Mouse (Mus musculus): ENCODE measurements at regions not wholly inside any gene's neighbourhood (a gene's known extent, or its start where the extent isn't known, plus 50 kb on each side); places are given as distances from the start of the nearest gene placed in this dataset.

GRCm38 (mm10) chr17:45823501-45823900 lies 89.9 kb upstream of the 1600014C23Rik start:
- H3K36me3 ChIP-seq (replicated peaks; ENCODE audit: control insufficient read depth, insufficient read depth, low read length), result no peaks in the 10 kb centered on the region
- H3K4me2 ChIP-seq (ENCODE audit: low read depth, low read length), result no peak overlapping the region
- H3K4me3 ChIP-seq (ENCODE audit: low read depth, low read length), result no peak overlapping the region
- no peaks in the 10 kb centered on the region for H3K9me3 ChIP-seq (replicated peaks; ENCODE audit: control insufficient read depth, low read length)
- ATAC-seq (ENCODE audit: insufficient read depth, low read depth) (no peak), DNase-seq (ENCODE audit: low spot score) (no peak)
- no peaks in the 10 kb centered on the region for H3K4me1 ChIP-seq (ENCODE audit: control insufficient read depth, insufficient read depth)
- no peaks in the 10 kb centered on the region for H3K27me3 ChIP-seq (ENCODE audit: control insufficient read depth, insufficient read depth, low read length)
- H3K27ac ChIP-seq (ENCODE audit: low read depth), result no peak overlapping the region
- WGBS, result 81% methylated on average over 5 of the region's 5 CpGs
- H3K9ac ChIP-seq (replicated peaks; ENCODE audit: low read depth, low read length), result no peak overlapping the region
- no peak for TF ChIP-seq EP300 (IDR thresholded peaks at IDR 0.05; ENCODE audit: low read depth)
- no peak for TF ChIP-seq CTCF (IDR thresholded peaks at IDR 0.05; ENCODE audit: low read depth)

GRCm38 (mm10) chr17:45822427-45822826 lies 88.8 kb upstream of the 1600014C23Rik start:
- Histone ChIP-seq H3K4me1 (ENCODE audit: control insufficient read depth, insufficient read depth) (no peaks in the 10 kb centered on the region), H3K9me3 (replicated peaks; ENCODE audit: control insufficient read depth, low read length) (no peaks in the 10 kb centered on the region), H3K4me3 (ENCODE audit: low read depth, low read length) (no peak overlapping the region), H3K4me2 (ENCODE audit: low read depth, low read length) (no peak overlapping the region), H3K27me3 (ENCODE audit: control insufficient read depth, insufficient read depth, low read length) (no peaks in the 10 kb centered on the region), H3K36me3 (replicated peaks; ENCODE audit: control insufficient read depth, insufficient read depth, low read length) (no peaks in the 10 kb centered on the region), H3K27ac (ENCODE audit: low read depth) (no peak overlapping the region), H3K9ac (replicated peaks; ENCODE audit: low read depth, low read length) (no peak overlapping the region)
- no peak for ATAC-seq (ENCODE audit: insufficient read depth, low read depth)
- TF ChIP-seq EP300 (IDR thresholded peaks at IDR 0.05; ENCODE audit: low read depth) (no peak), CTCF (IDR thresholded peaks at IDR 0.05; ENCODE audit: low read depth) (no peak)
- no peak for DNase-seq (ENCODE audit: low spot score)
- WGBS, result 85% methylated on average over 17 of the region's 17 CpGs

DNA sequence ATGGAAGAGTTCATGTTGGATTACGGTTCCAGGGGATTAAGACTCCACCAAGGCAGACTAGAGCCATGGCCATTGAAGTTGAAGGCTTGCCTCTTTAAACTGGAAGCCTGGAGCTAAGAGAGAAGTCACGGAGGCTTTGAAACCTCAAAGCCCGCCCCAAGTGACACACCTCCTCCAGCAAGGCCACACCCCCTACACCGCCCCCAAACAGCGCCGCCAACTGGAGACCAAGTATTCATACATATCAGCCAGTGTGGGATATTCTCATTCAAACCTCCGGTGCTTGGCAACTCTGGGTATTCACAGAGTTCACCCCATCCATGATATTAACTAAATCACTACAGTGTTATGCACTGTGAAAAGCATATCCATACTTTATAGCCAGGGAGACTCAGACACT lies 87.7 kb upstream of the 1600014C23Rik start:
- no peak overlapping the region for H3K9ac ChIP-seq (replicated peaks; ENCODE audit: low read depth, low read length)
- no peak for DNase-seq (ENCODE audit: low spot score)
- no peaks in the 10 kb centered on the region for H3K27me3 ChIP-seq (ENCODE audit: control insufficient read depth, insufficient read depth, low read length)
- H3K4me2 ChIP-seq (ENCODE audit: low read depth, low read length), result no peak overlapping the region
- no peak overlapping the region for H3K4me3 ChIP-seq (ENCODE audit: low read depth, low read length)
- no peaks in the 10 kb centered on the region for H3K9me3 ChIP-seq (replicated peaks; ENCODE audit: control insufficient read depth, low read length)
- WGBS, result 88% methylated on average over 7 of the region's 7 CpGs
- no peak for ATAC-seq (ENCODE audit: insufficient read depth, low read depth)
- no peaks in the 10 kb centered on the region for H3K36me3 ChIP-seq (replicated peaks; ENCODE audit: control insufficient read depth, insufficient read depth, low read length)
- TF ChIP-seq EP300 (IDR thresholded peaks at IDR 0.05; ENCODE audit: low read depth), result no peak
- no peak for TF ChIP-seq CTCF (IDR thresholded peaks at IDR 0.05; ENCODE audit: low read depth)
- H3K27ac ChIP-seq (ENCODE audit: low read depth), result no peak overlapping the region
- 0 out of 2 replicates have a peak, but pooled peaks cover 5% of the 10 kb centered on the region for H3K4me1 ChIP-seq (ENCODE audit: control insufficient read depth, insufficient read depth)

GRCm38 (mm10) chr17:45819143-45819542 lies 85.5 kb upstream of the 1600014C23Rik start:
- 87% methylated on average over 8 of the region's 8 CpGs for WGBS

GRCm38 (mm10) chr17:45816566-45816965 lies 82.9 kb upstream of the 1600014C23Rik start:
- Histone ChIP-seq H3K9me3 (replicated peaks; ENCODE audit: control insufficient read depth, low read length) (no peaks in the 10 kb centered on the region), H3K27ac (ENCODE audit: low read depth) (no peak overlapping the region), H3K27me3 (ENCODE audit: control insufficient read depth, insufficient read depth, low read length) (no peaks in the 10 kb centered on the region), H3K4me1 (ENCODE audit: control insufficient read depth, insufficient read depth) (peaks cover 35% of the 10 kb centered on the region), H3K4me3 (ENCODE audit: low read depth, low read length) (no peak overlapping the region), H3K36me3 (replicated peaks; ENCODE audit: control insufficient read depth, insufficient read depth, low read length) (no peaks in the 10 kb centered on the region), H3K9ac (replicated peaks; ENCODE audit: low read depth, low read length) (no peak overlapping the region), H3K4me2 (ENCODE audit: low read depth, low read length) (no peak overlapping the region)
- no peak for TF ChIP-seq CTCF (IDR thresholded peaks at IDR 0.05; ENCODE audit: low read depth)
- DNase-seq (ENCODE audit: low spot score) (no peak), ATAC-seq (ENCODE audit: insufficient read depth, low read depth) (no peak)
- WGBS, result 60% methylated on average over 3 of the region's 3 CpGs

More at GRCm38 (mm10) chr17:45819143-45819542, 85.5 kb upstream of the 1600014C23Rik start:
- Histone ChIP-seq H3K27me3 (ENCODE audit: control insufficient read depth, insufficient read depth, low read length) (no peaks in the 10 kb centered on the region), H3K27ac (ENCODE audit: low read depth) (no peak overlapping the region), H3K9me3 (replicated peaks; ENCODE audit: control insufficient read depth, low read length) (no peaks in the 10 kb centered on the region), H3K4me3 (ENCODE audit: low read depth, low read length) (no peak overlapping the region), H3K4me1 (ENCODE audit: control insufficient read depth, insufficient read depth) (peaks cover 19% of the 10 kb centered on the region; the same call in 1 of the 2 replicates), H3K9ac (replicated peaks; ENCODE audit: low read depth, low read length) (no peak overlapping the region), H3K4me2 (ENCODE audit: low read depth, low read length) (no peak overlapping the region), H3K36me3 (replicated peaks; ENCODE audit: control insufficient read depth, insufficient read depth, low read length) (no peaks in the 10 kb centered on the region)
- no peak for ATAC-seq (ENCODE audit: insufficient read depth, low read depth)
- DNase-seq (ENCODE audit: low spot score), result no peak
- TF ChIP-seq CTCF (IDR thresholded peaks at IDR 0.05; ENCODE audit: low read depth) (no peak), EP300 (IDR thresholded peaks at IDR 0.05; ENCODE audit: low read depth) (no peak)

GRCm38 (mm10) chr17:45815833-45816232 lies 82.2 kb upstream of the 1600014C23Rik start:
- Histone ChIP-seq H3K4me1 (ENCODE audit: control insufficient read depth, insufficient read depth) (peaks cover 36% of the 10 kb centered on the region), H3K4me2 (ENCODE audit: low read depth, low read length) (no peak overlapping the region), H3K4me3 (ENCODE audit: low read depth, low read length) (no peak overlapping the region), H3K9me3 (replicated peaks; ENCODE audit: control insufficient read depth, low read length) (no peaks in the 10 kb centered on the region), H3K27ac (ENCODE audit: low read depth) (peak overlapping the region; percentile 36), H3K27me3 (ENCODE audit: control insufficient read depth, insufficient read depth, low read length) (no peaks in the 10 kb centered on the region), H3K36me3 (replicated peaks; ENCODE audit: control insufficient read depth, insufficient read depth, low read length) (no peaks in the 10 kb centered on the region), H3K9ac (replicated peaks; ENCODE audit: low read depth, low read length) (no peak overlapping the region)
- ATAC-seq (ENCODE audit: insufficient read depth, low read depth), result peak; percentile 7; the same call in 1 of the 2 replicates
- TF ChIP-seq CTCF (IDR thresholded peaks at IDR 0.05; ENCODE audit: low read depth) (peak; percentile 44), EP300 (IDR thresholded peaks at IDR 0.05; ENCODE audit: low read depth) (no peak)
- 25% methylated on average over 2 of the region's 2 CpGs for WGBS
- no peak for DNase-seq (ENCODE audit: low spot score)

All from heart, postnatal 0 days (tissue).